7 mouse cellular contexts compared by ENCODE assay signal in the genomic region with DNA sequence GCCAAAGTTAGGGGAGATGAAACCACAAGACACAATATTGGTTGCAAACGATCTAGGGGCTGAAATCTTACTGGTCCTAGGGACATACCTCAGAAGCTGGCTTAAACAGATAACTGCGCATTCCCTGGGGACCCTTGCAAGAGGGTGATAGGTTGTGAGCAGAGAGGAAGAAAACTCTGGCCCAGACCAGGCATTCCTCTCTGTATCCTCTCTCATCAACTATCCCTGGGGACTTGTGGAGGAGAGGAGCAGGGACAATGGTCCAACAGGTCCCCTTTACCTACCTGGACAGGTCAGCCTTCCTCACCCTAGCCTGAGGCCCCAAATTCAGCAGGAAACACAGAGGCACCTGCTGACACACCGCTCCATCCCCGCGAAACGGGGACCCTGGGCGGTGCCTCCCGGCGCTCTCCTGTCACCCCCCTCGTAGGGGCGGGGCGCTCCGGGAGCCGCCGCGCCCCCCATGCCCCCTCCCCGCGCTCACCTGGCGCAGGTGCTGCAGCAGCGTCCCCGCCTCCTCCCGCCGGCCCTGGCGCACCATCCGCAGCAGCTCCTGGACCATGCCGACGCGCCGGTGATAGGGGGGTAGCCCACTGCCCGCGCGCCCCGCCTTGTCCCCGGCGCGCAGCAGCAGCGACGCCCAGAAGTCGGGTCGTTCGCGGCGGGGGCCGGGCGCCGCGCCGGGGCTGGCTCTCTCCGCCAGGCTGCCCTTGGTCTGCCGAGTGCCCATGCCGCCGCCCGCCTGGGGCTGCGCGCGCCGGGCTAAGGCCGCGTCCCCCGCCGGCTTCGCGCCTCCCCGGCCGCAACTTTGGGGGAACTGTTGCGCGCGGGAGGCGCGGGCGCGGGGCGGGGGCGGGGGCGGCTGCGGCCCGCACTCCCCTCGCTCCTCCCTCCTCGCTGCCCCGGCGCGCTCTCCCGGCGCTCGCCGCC. TPM values are rescaled to one million over a fixed set of nuclear protein-coding genes. Genes with fewer than 3 reads are reported as not detected.
DNase-seq lines count a peak whose midpoint lies in the region; ATAC-seq and TF ChIP-seq lines count a peak whose summit lies in the region.

A gene (minus strand): TSS at position 863 of the 930 bp plus-strand sequence.

- H3K4me1 ChIP-seq in ES-Bruce4 (ENCODE audit: control insufficient read depth, insufficient read depth, low read length), result peaks cover 2% of the 10 kb centered on the region
- H3K4me1 ChIP-seq in heart, embryonic 13.5 days, result peaks cover 68% of the 10 kb centered on the region
- peaks cover 30% of the 10 kb centered on the region for H3K4me1 ChIP-seq in stomach, embryonic 14.5 days (ENCODE audit: control insufficient read depth, insufficient read depth, low read length)

- no peaks in the 10 kb centered on the region for H3K27me3 ChIP-seq in ES-Bruce4 (ENCODE audit: control insufficient read depth, insufficient read depth, low read length, poor library complexity, severe bottlenecking)
- no peaks in the 10 kb centered on the region for H3K27me3 ChIP-seq in heart, embryonic 13.5 days (replicated peaks)
- H3K27me3 ChIP-seq in stomach, embryonic 14.5 days (ENCODE audit: control insufficient read depth, insufficient read depth, low read length), result no peaks in the 10 kb centered on the region

- ATAC-seq in heart, embryonic 13.5 days (ENCODE audit: extremely low read depth, insufficient number of reproducible peaks, low FRiP score, low TSS enrichment), result peak; percentile 26
- ATAC-seq in stomach, embryonic 14.5 days (ENCODE audit: insufficient number of reproducible peaks, insufficient read depth, low FRiP score, low read depth), result peak; percentile 51

- no peaks in the 10 kb centered on the region for H3K36me3 ChIP-seq in ES-Bruce4 (ENCODE audit: control insufficient read depth, insufficient read depth, low read length, poor library complexity, severe bottlenecking)
- peaks cover 19% of the 10 kb centered on the region for H3K36me3 ChIP-seq in heart, embryonic 13.5 days
- no peaks in the 10 kb centered on the region; the same call in 1 of the 2 replicates for H3K36me3 ChIP-seq in stomach, embryonic 14.5 days (ENCODE audit: control insufficient read depth, insufficient read depth, low read length)

- peak within 1 kb of the TSS; percentile 59 for H3K27ac ChIP-seq in ES-Bruce4 (ENCODE audit: insufficient read depth, low read length)
- H3K27ac ChIP-seq in heart, embryonic 13.5 days (replicated peaks), result peak within 1 kb of the TSS; percentile 94
- peak within 1 kb of the TSS; percentile 87 for H3K27ac ChIP-seq in stomach, embryonic 14.5 days (ENCODE audit: low read length)

- no peaks in the 10 kb centered on the region for H3K9me3 ChIP-seq in ES-Bruce4 (replicated peaks; ENCODE audit: control insufficient read depth, insufficient read depth, low read length, poor library complexity, severe bottlenecking)
- no peaks in the 10 kb centered on the region for H3K9me3 ChIP-seq in heart, embryonic 13.5 days
- no peaks in the 10 kb centered on the region for H3K9me3 ChIP-seq in stomach, embryonic 14.5 days (ENCODE audit: control insufficient read depth, low read depth, low read length)

- no peak for TF ChIP-seq EP300 in ES-Bruce4 (IDR thresholded peaks at IDR 0.05; ENCODE audit: insufficient read depth, low read depth, low read length)

- 1% methylated on average over 63 of the region's 86 CpGs for WGBS in heart, embryonic 13.5 days
- WGBS in stomach, embryonic 14.5 days, result under 1% methylated on average over 68 of the region's 86 CpGs

- H3K4me2 ChIP-seq in heart, embryonic 13.5 days, result peak within 1 kb of the TSS; percentile 91
- H3K4me2 ChIP-seq in stomach, embryonic 14.5 days (replicated peaks; ENCODE audit: low read depth, low read length), result peak within 1 kb of the TSS; percentile 93

- peak within 1 kb of the TSS; percentile 79 for H3K9ac ChIP-seq in ES-Bruce4 (ENCODE audit: low read depth, poor library complexity, severe bottlenecking)
- peak within 1 kb of the TSS; percentile 94 for H3K9ac ChIP-seq in heart, embryonic 13.5 days
- H3K9ac ChIP-seq in stomach, embryonic 14.5 days (replicated peaks; ENCODE audit: low read depth, low read length), result peak within 1 kb of the TSS; percentile 68

- H3K4me3 ChIP-seq in ES-Bruce4 (ENCODE audit: low read depth, low read length), result peak within 1 kb of the TSS; percentile 77
- H3K4me3 ChIP-seq in heart, embryonic 13.5 days, result peak within 1 kb of the TSS; percentile 89
- peak within 1 kb of the TSS; percentile 77 for H3K4me3 ChIP-seq in stomach, embryonic 14.5 days (ENCODE audit: low read depth, low read length)

- TF ChIP-seq POLR2A in ES-Bruce4 (IDR thresholded peaks at IDR 0.05; ENCODE audit: insufficient read depth, low read length), result no peak

- DNase-seq in B cell, adult 2 months, result peak; percentile 48 to 53
- DNase-seq in cerebellum, postnatal 10 days, result peak; percentile 69 to 74
- DNase-seq in kidney, postnatal 10 days, result peak; percentile 69
- peak; percentile 42 for DNase-seq in lung, postnatal 14 days

- TF ChIP-seq CTCF in ES-Bruce4 (IDR thresholded peaks at IDR 0.05; ENCODE audit: low read depth, low read length), result no peak

RNA-seq across cellular contexts. Expression of the gene that starts here (rescaled TPM):
- polyA plus RNA-seq in ES-Bruce4 (2011; ENCODE audit: insufficient read depth, insufficient read length, low read depth, missing spikeins), result 4.6 and 6.4 TPM in 2 replicates
- polyA plus RNA-seq in heart, embryonic 13.5 days (2015; fragmentation: Nextera tagmentation; extraction: Ambion mirVana), result 14.3 and 17.0 TPM in 2 replicates
- 9.0 and 10.1 TPM in 2 replicates for polyA plus RNA-seq in stomach, embryonic 14.5 days (2014; fragmentation: Nextera tagmentation; extraction: Ambion mirVana)

Comparison
In these comparisons a context has a peak if more than half of its experiments do, and no peak if none do; other contexts are left out.
1. Peak in every context shown above with its lines: DNase-seq, ATAC-seq, H3K4me3 ChIP-seq and H3K27ac ChIP-seq.